ENCODE assay signal across 21 mouse cellular contexts in the genomic region with DNA sequence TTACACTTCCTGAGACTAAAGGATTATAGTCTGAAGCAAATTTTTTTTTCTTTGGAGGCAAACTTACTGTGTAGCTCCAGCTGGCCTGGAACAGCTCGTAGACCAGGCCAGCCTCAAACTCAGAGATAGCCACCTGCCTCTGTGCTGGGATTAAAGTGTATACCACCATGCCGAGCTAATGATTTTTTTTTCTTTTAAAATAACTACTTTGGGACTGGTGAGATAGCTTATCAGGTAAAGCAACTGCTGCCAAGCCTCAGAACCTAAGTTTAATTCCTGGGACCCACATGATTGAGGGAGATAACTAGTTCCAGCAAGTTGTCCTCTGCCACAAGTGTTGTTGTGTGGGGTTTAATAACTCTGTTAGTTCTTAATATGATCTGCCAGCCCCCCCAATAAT.
DNase-seq lines count a peak whose midpoint lies in the region; ATAC-seq and TF ChIP-seq lines count a peak whose summit lies in the region.
"Had no signal": no experiment of that assay in that cellular context is flagged by ENCODE, and none has a peak within 500 bp of the region (broad histone marks: within the 10 kb centered on the region; RNA-seq: fewer than 3 reads in every experiment).

No protein-coding gene starts in this region.

- H3K4me1 ChIP-seq in stomach, embryonic 14.5 days (ENCODE audit: control insufficient read depth, insufficient read depth, low read length), result peaks cover 19% of the 10 kb centered on the region; the same call in 1 of the 2 replicates
- H3K4me1 ChIP-seq in stomach, postnatal 0 days (replicated peaks; ENCODE audit: control insufficient read depth, insufficient read depth), result no peaks in the 10 kb centered on the region; the same call in none of the 2 replicates
- peaks cover 9% of the 10 kb centered on the region; the same call in 1 of the 2 replicates for H3K4me1 ChIP-seq in intestine, embryonic 16.5 days (ENCODE audit: control insufficient read depth, insufficient read depth, low read length)
- peaks cover 42% of the 10 kb centered on the region for H3K4me1 ChIP-seq in liver, postnatal 0 days (ENCODE audit: insufficient read depth)
- H3K4me1 ChIP-seq: neural tube, embryonic 12.5 days had no signal

- H3K9ac ChIP-seq in stomach, embryonic 14.5 days (replicated peaks; ENCODE audit: low read depth, low read length), result no peak overlapping the region
- H3K9ac ChIP-seq in stomach, postnatal 0 days (ENCODE audit: low read length), result no peak overlapping the region
- no peak overlapping the region for H3K9ac ChIP-seq in intestine, embryonic 16.5 days (ENCODE audit: low read depth, low read length)
- peak overlapping the region; percentile 38; the same call in 1 of the 2 replicates for H3K9ac ChIP-seq in liver, postnatal 0 days (replicated peaks)
- H3K9ac ChIP-seq: forebrain, postnatal 0 days; hindbrain, embryonic 14.5 days; limb, embryonic 12.5 days; neural tube, embryonic 12.5 days had no signal

- peak; percentile 56; the same call in 1 of the 2 replicates for ATAC-seq in stomach, embryonic 14.5 days (ENCODE audit: insufficient number of reproducible peaks, insufficient read depth, low FRiP score, low read depth)
- ATAC-seq in stomach, postnatal 0 days (ENCODE audit: low FRiP score, low TSS enrichment), result no peak
- peak; percentile 71 for ATAC-seq in intestine, embryonic 16.5 days
- ATAC-seq in liver, postnatal 0 days, result peak; percentile 91
- ATAC-seq: forebrain, postnatal 0 days; lung, postnatal 0 days had no signal

- H3K4me2 ChIP-seq in stomach, embryonic 14.5 days (replicated peaks; ENCODE audit: low read depth, low read length), result no peak overlapping the region
- no peak overlapping the region for H3K4me2 ChIP-seq in stomach, postnatal 0 days (replicated peaks; ENCODE audit: low read depth)
- no peak overlapping the region for H3K4me2 ChIP-seq in intestine, embryonic 16.5 days (ENCODE audit: low read depth, low read length)
- H3K4me2 ChIP-seq in liver, postnatal 0 days (ENCODE audit: low read depth, low read length), result peak overlapping the region; percentile 23; the same call in 1 of the 2 replicates
- H3K4me2 ChIP-seq: hindbrain, embryonic 14.5 days; limb, embryonic 12.5 days; neural tube, embryonic 12.5 days had no signal

- no peak overlapping the region for H3K4me3 ChIP-seq in stomach, embryonic 14.5 days (ENCODE audit: low read depth, low read length)
- no peak overlapping the region for H3K4me3 ChIP-seq in stomach, postnatal 0 days (ENCODE audit: low read depth, low read length)
- H3K4me3 ChIP-seq in intestine, embryonic 16.5 days (ENCODE audit: low read length), result no peak overlapping the region
- no peak overlapping the region for H3K4me3 ChIP-seq in liver, postnatal 0 days (ENCODE audit: low read depth, low read length)
- H3K4me3 ChIP-seq: limb, embryonic 12.5 days; neural tube, embryonic 12.5 days had no signal

- no peaks in the 10 kb centered on the region for H3K9me3 ChIP-seq in stomach, embryonic 14.5 days (ENCODE audit: control insufficient read depth, low read depth, low read length)
- no peaks in the 10 kb centered on the region for H3K9me3 ChIP-seq in stomach, postnatal 0 days (ENCODE audit: control insufficient read depth, low read length)
- no peaks in the 10 kb centered on the region for H3K9me3 ChIP-seq in intestine, embryonic 16.5 days (ENCODE audit: control insufficient read depth, low read length)
- H3K9me3 ChIP-seq in liver, postnatal 0 days (ENCODE audit: low read length), result no peaks in the 10 kb centered on the region
- H3K9me3 ChIP-seq: limb, embryonic 12.5 days; megakaryocyte, embryonic 14.5 days; neural tube, embryonic 12.5 days had no signal

- no peaks in the 10 kb centered on the region for H3K27me3 ChIP-seq in stomach, embryonic 14.5 days (ENCODE audit: control insufficient read depth, insufficient read depth, low read length)
- no peaks in the 10 kb centered on the region for H3K27me3 ChIP-seq in stomach, postnatal 0 days (ENCODE audit: control insufficient read depth, insufficient read depth, low read length)
- H3K27me3 ChIP-seq in intestine, embryonic 16.5 days (replicated peaks; ENCODE audit: control insufficient read depth, insufficient read depth, low read length), result no peaks in the 10 kb centered on the region
- no peaks in the 10 kb centered on the region for H3K27me3 ChIP-seq in liver, postnatal 0 days (ENCODE audit: insufficient read depth, low read length)
- H3K27me3 ChIP-seq: limb, embryonic 12.5 days; megakaryocyte, embryonic 14.5 days; neural tube, embryonic 12.5 days had no signal

- H3K27ac ChIP-seq in stomach, embryonic 14.5 days (ENCODE audit: low read length), result no peak overlapping the region
- H3K27ac ChIP-seq in stomach, postnatal 0 days (replicated peaks), result no peak overlapping the region
- no peak overlapping the region for H3K27ac ChIP-seq in intestine, embryonic 16.5 days (ENCODE audit: low read length)
- H3K27ac ChIP-seq in liver, postnatal 0 days (ENCODE audit: low read depth), result peak overlapping the region; percentile 73
- H3K27ac ChIP-seq: hindbrain, embryonic 14.5 days; limb, embryonic 12.5 days; neural tube, embryonic 12.5 days had no signal

- 71% methylated on average over 2 of the region's 2 CpGs for WGBS in stomach, embryonic 14.5 days
- WGBS in stomach, postnatal 0 days, result 55% methylated on average over 2 of the region's 2 CpGs
- 80% methylated on average over 2 of the region's 2 CpGs for WGBS in intestine, embryonic 16.5 days
- WGBS in liver, postnatal 0 days (ENCODE audit: insufficient replicate concordance), result 47% methylated on average over 2 of the region's 2 CpGs

- DNase-seq in stomach, postnatal 0 days (ENCODE audit: low spot score), result no peak
- peak; percentile 36 for DNase-seq in liver, postnatal 0 days
- DNase-seq in cerebellum, adult 11-12 months, result no peak
- no peak for DNase-seq in frontal cortex, postnatal 10 days (ENCODE audit: low spot score in 2 of 2)
- DNase-seq in heart, postnatal 25 days (ENCODE audit: low spot score), result no peak
- DNase-seq: adrenal gland, postnatal 36 days; cerebellum, postnatal 14 days; forebrain, postnatal 0 days; gastrocnemius, postnatal 10 days; heart, postnatal 10 days; kidney, adult 11 months; kidney, postnatal 10 days; right cerebral cortex, postnatal 14 days; thymus, postnatal 36 days had no signal

- intact Hi-C loops in heart, postnatal 25 days (cut with DNase I), result no loop called here

- TF ChIP-seq EP300 in stomach, postnatal 0 days (optimal IDR thresholded peaks at IDR 0.05), result no peak
- TF ChIP-seq EP300 in liver, postnatal 0 days (IDR thresholded peaks at IDR 0.05; ENCODE audit: low read depth), result peak; percentile 100

- no peak for TF ChIP-seq CTCF in stomach, postnatal 0 days (IDR thresholded peaks at IDR 0.05; ENCODE audit: low read depth)
- no peak for TF ChIP-seq CTCF in liver, postnatal 0 days (IDR thresholded peaks at IDR 0.05; ENCODE audit: low read depth)

- no peaks in the 10 kb centered on the region for H3K36me3 ChIP-seq in stomach, embryonic 14.5 days (ENCODE audit: control insufficient read depth, insufficient read depth, low read length)
- H3K36me3 ChIP-seq in stomach, postnatal 0 days (ENCODE audit: control insufficient read depth, insufficient read depth, low read length), result no peaks in the 10 kb centered on the region
- 0 out of 2 replicates have a peak, but pooled peaks cover 3% of the 10 kb centered on the region for H3K36me3 ChIP-seq in intestine, embryonic 16.5 days (ENCODE audit: control insufficient read depth, insufficient read depth, low read length)
- no peaks in the 10 kb centered on the region for H3K36me3 ChIP-seq in liver, postnatal 0 days (replicated peaks; ENCODE audit: insufficient read depth, low read length)
- H3K36me3 ChIP-seq: neural tube, embryonic 12.5 days had no signal
